ENCODE assay signal across 22 mouse cellular contexts in genomic region chr1:152292196-152292736, GRCm38 (mm10).
A peak's percentile ranks its signal among the peaks of the same experiment; 100 is the strongest.
DNase-seq lines count a peak whose midpoint lies in the region; ATAC-seq and TF ChIP-seq lines count a peak whose summit lies in the region.
"Had no signal": no experiment of that assay in that cellular context is flagged by ENCODE, and none has a peak within 500 bp of the region (broad histone marks: within the 10 kb centered on the region; RNA-seq: fewer than 3 reads in every experiment).

No protein-coding gene starts in this region.

- TF ChIP-seq POLR2A in testis, adult 2 months (IDR thresholded peaks at IDR 0.05; ENCODE audit: control insufficient read depth, low read depth, low read length): no peak
- TF ChIP-seq POLR2A in CH12.LX (IDR thresholded peaks at IDR 0.05; ENCODE audit: low read depth, low read length): no peak

- H3K79me2 ChIP-seq in CH12.LX (replicated peaks; ENCODE audit: control insufficient read depth, extremely low read depth, insufficient read depth, poor library complexity, severe bottlenecking): no peaks in the 10 kb centered on the region

- 0 out of 2 replicates have a peak, but pooled peaks have one; percentile 10 for TF ChIP-seq EP300 in CH12.LX (IDR thresholded peaks at IDR 0.05; ENCODE audit: low read length)

- H3K9me3 ChIP-seq in CH12.LX (replicated peaks; ENCODE audit: low read length): no peaks in the 10 kb centered on the region
- H3K9me3 ChIP-seq: embryonic facial prominence, embryonic 13.5 days; forebrain, embryonic 10.5 days; forebrain, embryonic 15.5 days; kidney, embryonic 15.5 days; limb, embryonic 12.5 days; midbrain, embryonic 13.5 days; neural tube, embryonic 15.5 days had no signal

- no peak overlapping the region for H3K27ac ChIP-seq in testis, adult 2 months (ENCODE audit: control insufficient read depth, insufficient read depth, low read depth, low read length)
- no peak overlapping the region for H3K27ac ChIP-seq in CH12.LX (ENCODE audit: insufficient read depth, low read depth)
- H3K27ac ChIP-seq: embryonic facial prominence, embryonic 13.5 days; forebrain, embryonic 10.5 days; forebrain, embryonic 15.5 days; hindbrain, postnatal 0 days; kidney, embryonic 15.5 days; limb, embryonic 12.5 days; midbrain, embryonic 13.5 days; neural tube, embryonic 15.5 days had no signal

- no peak for TF ChIP-seq RAD21 in CH12.LX (IDR thresholded peaks at IDR 0.05; ENCODE audit: low read depth, low read length)

- ATAC-seq in megakaryocyte, adult 5-6 weeks (ENCODE audit: poor library complexity, severe bottlenecking): peak; percentile 13; the same call in 1 of the 2 replicates
- ATAC-seq: forebrain, embryonic 15.5 days; hindbrain, postnatal 0 days; midbrain, embryonic 13.5 days had no signal

- H3K4me2 ChIP-seq in CH12.LX (ENCODE audit: insufficient read depth, low read depth, poor library complexity, severe bottlenecking): peak overlapping the region; percentile 83
- H3K4me2 ChIP-seq: embryonic facial prominence, embryonic 13.5 days; forebrain, embryonic 15.5 days; kidney, embryonic 15.5 days; limb, embryonic 12.5 days; midbrain, embryonic 13.5 days; neural tube, embryonic 15.5 days had no signal

- TF ChIP-seq CTCF in testis, adult 2 months (IDR thresholded peaks at IDR 0.05; ENCODE audit: control insufficient read depth, insufficient read depth, insufficient replicate concordance, low read depth, low read length): no peak
- TF ChIP-seq CTCF in CH12.LX (conservative IDR thresholded peaks at IDR 0.05 in 1 of 2, IDR thresholded peaks at IDR 0.05 in 1 of 2; ENCODE audit: low read depth in 2 of 2, low read length in 2 of 2): no peak

- DNase-seq in testis, postnatal 10 days (ENCODE audit: low spot score): no peak
- DNase-seq in CH12.LX (ENCODE audit: extremely low read depth): peak; percentile 38
- no peak for DNase-seq in right cerebral cortex, postnatal 10 days (ENCODE audit: low spot score in 2 of 2)
- no peak for DNase-seq in MN1 (ENCODE audit: low spot score)
- DNase-seq in cerebellum, adult 11-12 months: no peak
- DNase-seq: adrenal gland, postnatal 10 days; cerebellum, adult 9-11 months; gastrocnemius, postnatal 25 days; heart, postnatal 14 days; kidney, adult 18-20 months; kidney, postnatal 25 days; lung, postnatal 36 days had no signal

- no peaks in the 10 kb centered on the region for H3K36me3 ChIP-seq in testis, adult 2 months (ENCODE audit: control insufficient read depth, insufficient read depth, low read length)
- H3K36me3 ChIP-seq in CH12.LX (replicated peaks in 1 of 2; ENCODE audit: control insufficient read depth in 1 of 2, insufficient read depth in 1 of 2, low read length in 1 of 2): no peaks in the 10 kb centered on the region
- H3K36me3 ChIP-seq: embryonic facial prominence, embryonic 13.5 days; forebrain, embryonic 10.5 days; forebrain, embryonic 15.5 days; kidney, embryonic 15.5 days; limb, embryonic 12.5 days; midbrain, embryonic 13.5 days; neural tube, embryonic 15.5 days had no signal

- peak overlapping the region; percentile 9 for H3K4me3 ChIP-seq in testis, adult 2 months (ENCODE audit: control insufficient read depth, low read depth, low read length)
- peak overlapping the region in 1 of 3 experiments; percentile 22 for H3K4me3 ChIP-seq in CH12.LX (replicated peaks in 1 of 3; ENCODE audit: low read depth in 2 of 3, low read length in 2 of 3, poor library complexity in 1 of 3)
- H3K4me3 ChIP-seq: embryonic facial prominence, embryonic 13.5 days; forebrain, embryonic 10.5 days; forebrain, embryonic 15.5 days; kidney, embryonic 15.5 days; limb, embryonic 12.5 days; midbrain, embryonic 13.5 days; neural tube, embryonic 15.5 days had no signal

- no peaks in the 10 kb centered on the region for H3K27me3 ChIP-seq in testis, adult 2 months (ENCODE audit: control insufficient read depth, insufficient read depth, low read length)
- no peaks in the 10 kb centered on the region for H3K27me3 ChIP-seq in CH12.LX (replicated peaks)
- H3K27me3 ChIP-seq: embryonic facial prominence, embryonic 13.5 days; forebrain, embryonic 15.5 days; kidney, embryonic 15.5 days; limb, embryonic 12.5 days; midbrain, embryonic 13.5 days; neural tube, embryonic 15.5 days had no signal

- H3K4me1 ChIP-seq in testis, adult 2 months (ENCODE audit: control insufficient read depth, insufficient read depth, low read length): peaks cover 11% of the 10 kb centered on the region
- peaks cover 6 to 25% of the 10 kb centered on the region in 2 experiments for H3K4me1 ChIP-seq in CH12.LX (ENCODE audit: control insufficient read depth in 1 of 2, insufficient read depth in 2 of 2)

- in situ Hi-C loops in CH12.LX (cut with MboI; ENCODE audit: low pct_ligation_motif_present, low pct_unique_long_range_greater_than_20kb, low sequenced_read_pairs): no loop called here

- dilution Hi-C loops in CH12.LX (cut with MboI; ENCODE audit: extremely low pct_ligation_motif_present, extremely low pct_unique_long_range_greater_than_20kb, low sequenced_read_pairs): no loop called here

- no peak overlapping the region for H3K9ac ChIP-seq in CH12.LX (ENCODE audit: insufficient read depth, low read depth)
- H3K9ac ChIP-seq: embryonic facial prominence, embryonic 13.5 days; forebrain, embryonic 15.5 days; kidney, embryonic 15.5 days; limb, embryonic 12.5 days; midbrain, embryonic 13.5 days; neural tube, embryonic 15.5 days had no signal

TF ChIP-seq in CH12.LX, 34 proteins besides CTCF, POLR2A, EP300 and RAD21:
- no peak for TF ChIP-seq MYC (IDR thresholded peaks at IDR 0.05; ENCODE audit: low read depth, low read length)
- no peak for TF ChIP-seq ETS1 (conservative IDR thresholded peaks at IDR 0.05; ENCODE audit: low read depth, low read length)
- TF ChIP-seq ZKSCAN1 (IDR thresholded peaks at IDR 0.05; ENCODE audit: borderline replicate concordance, low read depth, low read length): no peak
- no peak for TF ChIP-seq JUND (conservative IDR thresholded peaks at IDR 0.05; ENCODE audit: low read depth, low read length)
- TF ChIP-seq HCFC1 (IDR thresholded peaks at IDR 0.05; ENCODE audit: low read depth, low read length): no peak
- TF ChIP-seq NRF1 (IDR thresholded peaks at IDR 0.05; ENCODE audit: low read depth, low read length): no peak
- 0 out of 2 replicates have a peak, but pooled peaks have one; percentile 15 for TF ChIP-seq MEF2A (IDR thresholded peaks at IDR 0.05; ENCODE audit: borderline replicate concordance, low read depth, low read length)
- TF ChIP-seq BHLHE40 (IDR thresholded peaks at IDR 0.05; ENCODE audit: low read depth, low read length): peak; percentile 91
- no peak for TF ChIP-seq ZNF384 (IDR thresholded peaks at IDR 0.05; ENCODE audit: low read depth, low read length)
- peak; percentile 70 for TF ChIP-seq USF1 (IDR thresholded peaks at IDR 0.05; ENCODE audit: low read depth, low read length)
- TF ChIP-seq KAT2A (IDR thresholded peaks at IDR 0.05; ENCODE audit: insufficient replicate concordance, low read length): no peak
- no peak for TF ChIP-seq E2F4 (IDR thresholded peaks at IDR 0.05; ENCODE audit: insufficient replicate concordance, low read depth, low read length)
- TF ChIP-seq MXI1 (IDR thresholded peaks at IDR 0.05; ENCODE audit: low read depth, low read length): no peak
- TF ChIP-seq MAX (IDR thresholded peaks at IDR 0.05; ENCODE audit: low read length): peak; percentile 86
- TF ChIP-seq TBP (conservative IDR thresholded peaks at IDR 0.05; ENCODE audit: low read depth, low read length): no peak
- no peak for TF ChIP-seq ZC3H11A (IDR thresholded peaks at IDR 0.05; ENCODE audit: low read depth, low read length)
- no peak for TF ChIP-seq MAZ (IDR thresholded peaks at IDR 0.05; ENCODE audit: low read depth, low read length)
- no peak for TF ChIP-seq MAFK (IDR thresholded peaks at IDR 0.05; ENCODE audit: insufficient replicate concordance, low read length)
- TF ChIP-seq USF2 (conservative IDR thresholded peaks at IDR 0.05; ENCODE audit: low read depth, low read length): peak; percentile 78
- no peak for TF ChIP-seq CHD2 (IDR thresholded peaks at IDR 0.05; ENCODE audit: low read length)
- TF ChIP-seq RCOR1 (conservative IDR thresholded peaks at IDR 0.05; ENCODE audit: low read depth, low read length): no peak
- TF ChIP-seq JUN (IDR thresholded peaks at IDR 0.05; ENCODE audit: insufficient read depth, low read depth, low read length): no peak
- TF ChIP-seq NELFE (IDR thresholded peaks at IDR 0.05; ENCODE audit: low read depth, low read length): no peak
- no peak for TF ChIP-seq GABPA (IDR thresholded peaks at IDR 0.05; ENCODE audit: insufficient replicate concordance, low read depth, low read length)
